Mouse (Mus musculus) midbrain, embryonic 13.5 days (tissue): ENCODE data around the gene Auh. TPM values are rescaled to one million over a fixed set of nuclear protein-coding genes. Genes with fewer than 3 reads are reported as not detected.

Experiments used
- ATAC-seq: fragments of 200-750 bp; cut with Nextera tagmentation; 2 replicates; pipeline ENCODE4 v1.8.0; 2017; ENCODE audit warnings: mild to moderate bottlenecking, moderate TSS enrichment, moderate library complexity
- H3K27ac ChIP-seq: fragments of 300-500 bp; sonication (generic); 2 replicates; pipeline ENCODE4 v1.5.1; 2015; ENCODE audit warnings: inconsistent platforms, mild to moderate bottlenecking, moderate library complexity
- H3K27me3 ChIP-seq: fragments of 300-500 bp; sonication (generic); 2 replicates; pipeline ENCODE4 v1.6.1; 2015; ENCODE audit warnings: mild to moderate bottlenecking, inconsistent platforms
- H3K36me3 ChIP-seq: fragments of 300-500 bp; sonication (generic); 2 replicates; pipeline ENCODE4 v1.6.1; 2015; ENCODE audit warnings: mild to moderate bottlenecking, inconsistent platforms
- H3K4me1 ChIP-seq: fragments of 300-500 bp; sonication (generic); replicated peaks from 2 replicates; pipeline ENCODE4 v1.6.1; 2015; ENCODE audit warnings: inconsistent platforms
- H3K4me2 ChIP-seq: fragments of 300-500 bp; sonication (generic); replicated peaks from 2 replicates; pipeline ENCODE4 v1.6.1; 2015; ENCODE audit warnings: moderate library complexity, mild to moderate bottlenecking, inconsistent platforms
- H3K4me3 ChIP-seq: fragments of 300-500 bp; sonication (generic); replicated peaks from 2 replicates; pipeline ENCODE4 v1.5.1; 2015; ENCODE audit warnings: mild to moderate bottlenecking, inconsistent platforms
- H3K9ac ChIP-seq: fragments of 300-500 bp; sonication (generic); replicated peaks from 2 replicates; pipeline ENCODE4 v1.6.1; 2015; ENCODE audit warnings: mild to moderate bottlenecking, inconsistent platforms
- H3K9me3 ChIP-seq: fragments of 300-500 bp; sonication (generic); 2 replicates; pipeline ENCODE4 v1.6.1; 2016; ENCODE audit warnings: mild to moderate bottlenecking, inconsistent platforms
- WGBS: fragments of 180-500 bp; shearing (Covaris S2); methylation state at CpG from one replicate; pipeline ENCODE4 v1.1.7; 2015; 5-methylcytosine and 5-hydroxymethylcytosine counted together
- polyA plus RNA-seq: library from polyadenylated mRNA; unstranded; fragments of >200 nt; fragmentation: Nextera tagmentation; extraction: Ambion mirVana; gene quantifications from 2 replicates; pipeline ENCODE4 v1.2.1, GENCODE M21; 2015

Gene Auh
- polyA plus RNA-seq, 1 experiment from 2014 or later: 58.4 TPM

DNA sequence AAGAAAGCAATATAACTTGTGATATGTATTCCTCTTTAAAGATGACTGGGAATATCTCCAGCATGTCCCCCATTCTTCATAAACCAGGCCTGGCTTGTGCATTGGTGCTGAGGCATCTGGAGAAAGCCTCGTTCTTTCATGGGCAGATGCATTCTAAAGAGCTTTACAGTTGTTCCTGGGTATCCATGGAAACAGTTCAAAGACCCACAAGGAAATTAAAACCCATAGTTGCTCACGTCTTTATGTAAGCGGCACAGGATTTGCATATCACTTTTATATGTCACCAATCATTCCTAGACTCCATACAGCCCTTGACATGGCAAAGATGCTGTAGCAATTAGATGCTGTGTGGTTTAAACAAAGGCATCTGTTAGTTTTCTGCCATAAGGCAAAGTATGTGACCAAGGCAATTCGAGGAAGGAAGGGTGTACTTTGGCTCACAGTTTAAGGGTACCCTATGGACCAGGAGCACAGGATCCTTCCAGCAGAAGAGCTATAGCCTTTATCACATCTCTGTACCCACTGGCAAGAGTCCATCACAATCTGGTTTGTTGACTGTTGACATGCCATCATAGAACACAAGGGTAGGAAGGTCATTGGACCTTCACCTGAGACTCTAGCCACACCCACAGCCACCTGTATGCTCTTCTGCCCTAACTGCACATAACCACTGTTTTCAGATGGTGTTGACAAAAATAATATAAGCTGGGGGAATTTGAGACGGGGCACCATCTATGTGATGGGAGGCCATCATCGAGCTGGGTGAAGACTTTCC is 24.5 kb upstream of the Auh start:
- 69% methylated on average over 6 of the region's 6 CpGs for WGBS
- Histone ChIP-seq H3K9ac (no peak overlapping the region), H3K9me3 (no peaks in the 10 kb centered on the region), H3K36me3 (no peaks in the 10 kb centered on the region), H3K4me1 (no peaks in the 10 kb centered on the region), H3K4me3 (no peak overlapping the region), H3K27me3 (no peaks in the 10 kb centered on the region), H3K4me2 (no peak overlapping the region), H3K27ac (no peak overlapping the region)
- no peak for ATAC-seq

DNA sequence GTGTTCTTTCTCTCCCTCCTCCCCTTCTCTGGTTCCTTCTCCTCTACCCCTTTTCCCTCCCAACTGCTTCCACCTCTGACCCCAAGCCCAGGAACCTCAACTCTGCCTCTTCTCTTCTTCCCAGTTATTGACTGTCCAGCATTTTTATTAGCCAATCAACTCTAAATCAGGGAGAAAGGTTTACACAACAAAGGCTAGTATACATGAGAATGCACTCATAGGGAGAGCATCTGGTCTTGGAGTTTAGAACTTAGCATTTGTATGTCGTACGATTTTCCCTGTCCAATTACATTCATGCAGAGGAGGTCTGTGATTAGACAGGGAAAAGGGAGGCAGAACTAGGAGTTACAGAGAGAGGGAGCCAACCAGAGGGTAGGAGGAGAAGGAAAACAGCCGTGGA is 19.7 kb upstream of the Auh start:
- no peaks in the 10 kb centered on the region for H3K4me1 ChIP-seq
- no peaks in the 10 kb centered on the region for H3K9me3 ChIP-seq
- H3K4me3 ChIP-seq: no peak overlapping the region
- WGBS: 83% methylated on average over 3 of the region's 3 CpGs
- no peaks in the 10 kb centered on the region for H3K27me3 ChIP-seq
- no peaks in the 10 kb centered on the region for H3K36me3 ChIP-seq
- H3K9ac ChIP-seq: no peak overlapping the region
- no peak for ATAC-seq
- H3K4me2 ChIP-seq: no peak overlapping the region
- H3K27ac ChIP-seq: no peak overlapping the region

DNA sequence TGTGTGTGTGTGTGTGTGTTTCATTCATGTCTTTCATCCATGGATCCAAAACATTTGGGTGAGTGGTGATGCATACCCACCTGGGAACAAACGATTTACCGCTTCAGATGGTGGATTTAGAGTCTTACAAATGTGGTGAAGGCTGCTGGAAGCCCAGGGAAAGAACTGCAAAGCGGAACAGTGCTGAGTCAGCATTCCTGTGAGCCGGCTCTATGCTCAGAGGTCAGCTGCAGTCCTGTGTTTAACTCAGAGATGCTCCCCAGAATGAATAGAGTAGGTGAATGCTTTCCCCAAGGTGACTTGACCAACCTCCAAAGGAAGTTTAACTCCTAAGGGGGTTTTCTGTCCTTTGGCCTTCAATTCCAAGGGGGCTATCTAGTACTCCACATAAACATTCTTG is 18.1 kb upstream of the Auh start:
- no peaks in the 10 kb centered on the region for H3K9me3 ChIP-seq
- no peaks in the 10 kb centered on the region for H3K36me3 ChIP-seq
- H3K9ac ChIP-seq: no peak overlapping the region
- no peak overlapping the region for H3K27ac ChIP-seq
- 85% methylated on average over 4 of the region's 4 CpGs for WGBS
- peaks cover 4% of the 10 kb centered on the region; the same call in 1 of the 2 replicates for H3K4me1 ChIP-seq
- no peak overlapping the region for H3K4me2 ChIP-seq
- no peak overlapping the region for H3K4me3 ChIP-seq
- no peak for ATAC-seq
- no peaks in the 10 kb centered on the region for H3K27me3 ChIP-seq

DNA sequence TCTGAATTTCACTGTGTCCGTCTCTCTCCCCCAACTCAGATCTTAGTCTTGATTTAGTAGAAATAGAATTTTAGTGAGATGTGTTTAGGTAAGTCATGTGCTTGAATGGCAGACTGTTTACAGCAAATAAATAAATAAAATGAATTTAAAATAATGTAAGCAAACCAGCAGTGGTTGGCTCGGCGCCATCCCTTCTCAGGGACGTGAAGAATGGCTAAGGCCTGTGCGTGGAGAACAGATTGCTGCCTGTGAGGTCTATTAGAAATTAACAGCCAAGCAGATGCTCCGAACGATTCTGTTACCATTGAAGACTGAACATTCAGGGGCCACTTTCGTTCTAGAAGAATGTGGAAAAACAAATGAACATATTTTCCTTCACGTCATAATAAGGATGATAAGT is 16.3 kb upstream of the Auh start:
- no peak overlapping the region for H3K9ac ChIP-seq
- no peak overlapping the region for H3K4me3 ChIP-seq
- no peaks in the 10 kb centered on the region for H3K36me3 ChIP-seq
- H3K27me3 ChIP-seq: no peaks in the 10 kb centered on the region
- no peak overlapping the region for H3K27ac ChIP-seq
- 82% methylated on average over 9 of the region's 9 CpGs for WGBS
- no peak for ATAC-seq
- H3K4me1 ChIP-seq: peaks cover 4% of the 10 kb centered on the region; the same call in 1 of the 2 replicates
- no peaks in the 10 kb centered on the region for H3K9me3 ChIP-seq
- H3K4me2 ChIP-seq: no peak overlapping the region

DNA sequence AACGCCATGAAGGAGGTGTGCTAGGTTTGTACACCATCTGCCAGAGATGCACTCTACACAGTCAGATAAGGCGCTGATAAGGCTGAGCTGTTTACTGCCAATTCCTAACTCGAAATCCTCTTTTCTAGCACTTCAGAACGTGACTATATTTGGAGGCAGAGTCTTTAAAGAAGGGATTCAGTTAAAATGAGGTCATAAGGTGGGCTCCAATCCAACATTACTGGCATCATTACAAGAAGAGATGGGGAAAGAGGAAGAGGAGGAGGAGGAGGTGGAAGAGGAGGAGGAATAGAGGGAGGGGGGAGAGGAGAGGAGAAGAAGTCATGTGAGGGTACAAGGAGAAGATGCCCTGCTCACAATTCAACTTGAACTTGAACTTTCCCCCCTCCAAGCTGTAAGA is 14.6 kb upstream of the Auh start:
- Histone ChIP-seq H3K27me3 (no peaks in the 10 kb centered on the region), H3K36me3 (no peaks in the 10 kb centered on the region), H3K4me1 (peaks cover 4% of the 10 kb centered on the region; the same call in 1 of the 2 replicates), H3K9ac (no peak overlapping the region), H3K4me2 (no peak overlapping the region), H3K27ac (no peak overlapping the region), H3K9me3 (no peaks in the 10 kb centered on the region), H3K4me3 (no peak overlapping the region)
- no peak for ATAC-seq
- WGBS: 80% methylated on average over 4 of the region's 4 CpGs

DNA sequence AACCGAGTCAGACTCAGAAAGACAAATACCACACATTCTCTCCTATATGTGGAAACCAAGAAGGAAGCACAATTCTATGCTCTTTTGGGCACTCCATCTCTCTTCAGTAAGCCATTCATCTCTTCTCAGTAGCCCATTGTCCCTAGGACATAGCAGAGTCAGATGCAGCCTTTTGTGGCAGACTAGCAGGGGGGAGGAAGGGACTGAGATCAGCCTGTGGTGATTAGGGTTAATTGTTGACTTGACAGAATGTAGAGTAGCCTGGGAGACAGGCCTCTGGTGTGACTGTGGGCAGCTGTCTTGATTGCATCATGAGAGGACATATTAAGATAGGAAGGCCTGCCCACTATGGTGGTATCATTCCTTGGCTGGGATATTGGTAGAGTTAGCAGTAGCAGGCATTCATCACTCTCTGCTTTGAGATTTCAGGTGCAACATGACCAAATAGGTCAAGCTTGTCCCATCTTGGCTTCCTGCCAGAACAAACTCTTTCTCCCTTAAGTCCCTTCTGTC is 13.5 kb upstream of the Auh start:
- Histone ChIP-seq H3K27me3 (no peaks in the 10 kb centered on the region), H3K9ac (no peak overlapping the region), H3K4me2 (no peak overlapping the region), H3K27ac (no peak overlapping the region), H3K9me3 (no peaks in the 10 kb centered on the region), H3K4me1 (peaks cover 4% of the 10 kb centered on the region; the same call in 1 of the 2 replicates), H3K36me3 (no peaks in the 10 kb centered on the region), H3K4me3 (no peak overlapping the region)
- 59% methylated on average over 1 of the region's 1 CpGs for WGBS
- ATAC-seq: no peak

DNA sequence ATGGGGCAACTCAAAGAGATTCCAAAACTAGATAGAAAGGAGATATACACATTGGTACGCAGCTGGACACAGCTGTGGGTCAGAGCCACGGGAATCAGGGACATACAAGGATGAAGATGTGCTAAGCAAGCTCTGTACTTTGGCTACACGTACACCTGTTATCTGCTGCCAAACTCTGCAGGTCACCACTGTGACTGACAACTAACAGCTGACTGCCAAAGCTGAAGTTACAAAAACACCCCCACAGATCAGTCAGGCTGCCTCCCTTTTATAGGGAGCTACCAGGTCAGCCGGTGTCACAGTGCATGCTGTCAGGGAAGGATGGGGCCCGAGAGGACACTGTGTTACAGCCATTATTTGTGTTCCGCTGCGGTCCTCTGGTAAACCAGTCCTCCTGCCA is 11.5 kb upstream of the Auh start:
- 84% methylated on average over 7 of the region's 7 CpGs for WGBS
- H3K9ac ChIP-seq: no peak overlapping the region
- no peak overlapping the region for H3K4me2 ChIP-seq
- H3K27ac ChIP-seq: no peak overlapping the region
- H3K4me3 ChIP-seq: no peak overlapping the region
- ATAC-seq: no peak
- no peaks in the 10 kb centered on the region for H3K27me3 ChIP-seq
- H3K36me3 ChIP-seq: no peaks in the 10 kb centered on the region
- H3K9me3 ChIP-seq: no peaks in the 10 kb centered on the region
- H3K4me1 ChIP-seq: peaks cover 4% of the 10 kb centered on the region; the same call in 1 of the 2 replicates

DNA sequence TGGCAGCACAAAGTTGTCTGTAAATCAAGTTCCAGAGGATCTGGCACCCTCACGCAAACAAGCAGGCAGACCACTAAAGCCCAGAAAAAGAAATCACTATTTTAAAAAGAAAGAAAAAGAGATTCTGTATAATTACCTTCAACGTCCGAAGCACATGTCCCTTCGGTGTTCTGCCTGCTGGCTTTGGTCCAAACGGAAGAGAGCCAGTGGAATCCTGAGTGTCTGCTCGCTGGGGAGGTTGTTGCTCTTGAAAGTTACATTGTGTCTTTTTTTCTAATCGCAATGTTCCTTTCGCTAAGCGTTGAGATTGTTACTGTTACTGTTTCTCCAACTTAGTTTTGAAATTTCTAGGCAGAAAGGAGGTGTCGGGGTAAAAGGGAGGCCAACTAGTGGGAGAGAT is 1.1 kb upstream of the Auh start:
- Histone ChIP-seq H3K9ac (no peak overlapping the region), H3K36me3 (no peaks in the 10 kb centered on the region), H3K27ac (no peak overlapping the region), H3K4me2 (no peak overlapping the region), H3K4me3 (no peak overlapping the region), H3K9me3 (no peaks in the 10 kb centered on the region), H3K27me3 (peaks cover 4% of the 10 kb centered on the region; the same call in 1 of the 2 replicates), H3K4me1 (peaks cover 24% of the 10 kb centered on the region)
- no peak for ATAC-seq
- 51% methylated on average over 10 of the region's 10 CpGs for WGBS

DNA sequence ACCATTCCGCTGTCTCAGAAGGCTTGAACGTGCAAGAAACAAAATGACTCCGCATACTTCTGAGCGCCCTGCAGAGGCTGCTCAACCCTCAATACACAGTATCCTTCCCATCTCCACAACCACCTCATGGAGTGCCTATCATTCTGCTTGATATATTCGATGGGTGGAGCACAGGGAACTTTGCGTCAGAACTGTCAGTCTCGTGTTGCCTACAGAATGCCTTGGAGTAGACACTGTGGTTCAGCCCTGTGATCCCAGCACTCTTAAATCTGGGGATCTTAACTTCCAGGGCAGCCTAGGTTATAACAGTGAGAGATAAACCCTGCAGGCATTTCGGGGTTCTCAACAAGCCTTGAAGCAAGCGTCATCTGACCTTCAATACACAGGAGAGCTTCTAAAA is 1.1 kb downstream of the Auh start:
- Histone ChIP-seq H3K9me3 (no peaks in the 10 kb centered on the region), H3K36me3 (no peaks in the 10 kb centered on the region), H3K4me3 (peak overlapping the region; percentile 86), H3K9ac (peak overlapping the region; percentile 81; the same call in 1 of the 2 replicates), H3K27me3 (peaks cover 4% of the 10 kb centered on the region; the same call in 1 of the 2 replicates), H3K27ac (peak overlapping the region; percentile 88; the same call in 1 of the 2 replicates), H3K4me2 (peak overlapping the region; percentile 64), H3K4me1 (peaks cover 24% of the 10 kb centered on the region)
- 71% methylated on average over 9 of the region's 9 CpGs for WGBS
- ATAC-seq: no peak

DNA sequence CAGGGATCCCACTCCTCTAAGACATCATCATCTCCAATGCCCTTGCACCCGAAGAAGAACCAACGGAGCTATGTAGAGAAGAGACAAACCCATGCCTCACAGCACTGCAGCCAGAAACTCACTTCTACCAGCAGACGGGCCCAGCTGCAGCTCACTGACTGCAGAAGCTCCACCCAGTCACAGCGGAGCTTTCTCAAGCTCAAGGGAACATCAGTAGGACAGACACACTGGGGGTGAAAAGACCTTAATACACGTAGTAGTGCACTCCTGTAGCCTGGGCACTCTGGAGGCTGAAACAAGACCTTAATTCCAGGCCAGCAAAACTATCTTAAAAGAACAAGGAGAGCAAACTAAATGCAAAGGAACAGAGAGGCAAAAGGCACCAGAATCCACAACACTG is 5.0 kb downstream of the Auh start:
- no peaks in the 10 kb centered on the region for H3K27me3 ChIP-seq
- no peak overlapping the region for H3K9ac ChIP-seq
- 91% methylated on average over 5 of the region's 5 CpGs for WGBS
- H3K4me2 ChIP-seq: no peak overlapping the region
- peaks cover 28% of the 10 kb centered on the region for H3K4me1 ChIP-seq
- H3K27ac ChIP-seq: no peak overlapping the region
- H3K9me3 ChIP-seq: no peaks in the 10 kb centered on the region
- no peaks in the 10 kb centered on the region for H3K36me3 ChIP-seq
- H3K4me3 ChIP-seq: no peak overlapping the region
- no peak for ATAC-seq

DNA sequence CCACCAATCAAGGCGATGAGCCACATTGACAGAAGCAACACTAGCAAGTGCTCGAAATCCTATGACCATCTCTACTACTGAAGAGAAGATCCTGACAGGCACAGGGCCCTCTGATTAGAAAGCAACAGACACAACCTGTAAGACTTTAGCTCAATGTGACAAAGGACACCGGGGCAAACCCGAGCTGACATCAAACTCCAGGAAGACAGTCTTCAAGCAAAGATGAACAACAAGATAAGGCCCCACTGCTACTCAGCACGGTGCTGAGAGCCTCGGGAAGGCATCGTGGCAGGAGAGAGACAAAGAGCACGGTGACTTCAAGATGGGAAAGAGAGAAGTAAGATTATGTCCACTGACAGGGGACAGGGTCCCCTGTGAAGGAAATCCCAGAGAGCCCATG is 7.5 kb downstream of the Auh start:
- no peak overlapping the region for H3K27ac ChIP-seq
- no peaks in the 10 kb centered on the region for H3K27me3 ChIP-seq
- no peak for ATAC-seq
- 87% methylated on average over 8 of the region's 8 CpGs for WGBS
- H3K4me2 ChIP-seq: no peak overlapping the region
- H3K9ac ChIP-seq: no peak overlapping the region
- peaks cover 7% of the 10 kb centered on the region for H3K4me1 ChIP-seq
- no peaks in the 10 kb centered on the region for H3K9me3 ChIP-seq
- 0 out of 2 replicates have a peak, but pooled peaks cover 8% of the 10 kb centered on the region for H3K36me3 ChIP-seq
- no peak overlapping the region for H3K4me3 ChIP-seq

DNA sequence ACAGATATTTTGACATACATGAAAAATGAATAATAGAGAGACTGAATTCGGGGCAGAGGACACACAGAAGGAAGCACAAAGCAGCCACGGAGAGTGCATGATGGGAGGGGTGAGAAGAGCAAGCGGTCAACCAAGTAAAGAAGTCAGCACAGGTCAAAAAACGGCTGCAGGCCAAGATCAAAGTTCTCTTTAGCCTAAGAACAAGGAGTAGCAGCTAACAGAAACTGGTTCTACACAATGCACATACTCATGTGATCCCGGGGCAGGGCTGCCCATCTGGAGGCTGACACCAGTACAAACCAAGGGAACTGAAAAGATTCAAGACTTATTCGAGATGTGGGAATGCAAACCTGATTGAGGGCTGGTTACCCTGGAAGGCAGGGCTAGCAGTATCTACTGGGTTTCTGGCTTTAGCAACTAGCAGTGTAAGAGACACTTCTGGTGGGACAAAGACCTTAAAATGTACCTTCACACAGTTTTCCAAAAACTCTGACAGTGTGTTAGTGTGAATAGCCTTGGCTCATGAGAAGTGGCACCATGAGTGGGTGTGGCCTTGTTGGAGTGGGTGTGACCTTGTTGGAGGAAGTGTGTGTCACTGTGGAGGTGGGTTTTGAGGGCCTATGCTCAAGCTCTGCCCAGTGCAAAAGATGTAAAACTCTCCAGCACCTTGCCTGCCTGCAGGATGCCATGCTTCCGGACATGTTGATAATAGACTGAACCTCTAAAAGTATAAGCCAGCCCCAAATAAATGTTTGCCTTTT is 8.2 kb downstream of the Auh start:
- no peak overlapping the region for H3K27ac ChIP-seq
- peaks cover 11% of the 10 kb centered on the region; the same call in 1 of the 2 replicates for H3K4me1 ChIP-seq
- H3K4me3 ChIP-seq: no peak overlapping the region
- H3K9me3 ChIP-seq: no peaks in the 10 kb centered on the region
- no peak for ATAC-seq
- 77% methylated on average over 7 of the region's 7 CpGs for WGBS
- H3K27me3 ChIP-seq: no peaks in the 10 kb centered on the region
- H3K9ac ChIP-seq: no peak overlapping the region
- 0 out of 2 replicates have a peak, but pooled peaks cover 8% of the 10 kb centered on the region for H3K36me3 ChIP-seq
- H3K4me2 ChIP-seq: no peak overlapping the region
